Mouse (Mus musculus): ENCODE measurements around the gene Morc3.
"Not testable (repeated sequence)": the region's sequence is repeated elsewhere in the genome, so short reads cannot be mapped to it uniquely, and the experiment has no call there.

Gene Morc3

DNA sequence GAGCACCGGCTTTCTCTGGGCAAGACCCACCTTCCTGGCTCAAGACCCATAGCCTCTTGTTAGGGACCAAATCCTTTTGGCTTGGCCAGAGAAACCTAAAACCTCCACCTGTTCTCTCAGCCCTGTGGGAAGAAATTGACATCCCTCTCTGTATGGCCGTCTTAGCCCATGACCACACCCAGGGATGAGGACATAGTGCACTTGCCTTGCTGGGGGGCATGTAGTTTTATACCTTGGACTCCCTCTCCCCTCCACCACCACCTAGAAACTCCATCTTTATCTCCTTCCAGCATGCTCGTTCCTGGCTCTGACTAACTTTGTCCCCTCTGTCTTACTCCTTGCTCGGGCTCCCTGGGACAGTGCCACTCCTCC, 12.6 kb upstream of the Morc3 start:
- DNase-seq: no peak

DNA sequence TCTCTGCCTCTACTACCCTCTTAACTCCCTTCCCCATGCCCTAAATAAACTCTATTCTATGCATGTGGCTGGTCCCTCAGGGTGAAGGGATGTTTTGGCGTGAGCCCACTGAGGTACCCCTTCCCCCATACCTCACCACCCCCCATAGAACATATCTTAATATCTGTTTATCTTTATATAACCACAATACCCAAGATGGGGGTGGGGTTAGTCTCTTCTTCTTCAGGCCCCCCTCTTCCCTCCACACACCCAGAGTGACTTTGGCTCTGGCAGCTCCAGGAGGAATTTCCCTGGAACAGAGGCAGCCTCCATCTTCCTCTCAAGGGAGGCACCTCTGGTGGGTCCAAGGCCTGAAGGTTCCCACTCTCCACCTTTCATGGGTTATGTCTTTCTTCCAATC, 11.9 kb upstream of the Morc3 start:
- no peak for DNase-seq

DNA sequence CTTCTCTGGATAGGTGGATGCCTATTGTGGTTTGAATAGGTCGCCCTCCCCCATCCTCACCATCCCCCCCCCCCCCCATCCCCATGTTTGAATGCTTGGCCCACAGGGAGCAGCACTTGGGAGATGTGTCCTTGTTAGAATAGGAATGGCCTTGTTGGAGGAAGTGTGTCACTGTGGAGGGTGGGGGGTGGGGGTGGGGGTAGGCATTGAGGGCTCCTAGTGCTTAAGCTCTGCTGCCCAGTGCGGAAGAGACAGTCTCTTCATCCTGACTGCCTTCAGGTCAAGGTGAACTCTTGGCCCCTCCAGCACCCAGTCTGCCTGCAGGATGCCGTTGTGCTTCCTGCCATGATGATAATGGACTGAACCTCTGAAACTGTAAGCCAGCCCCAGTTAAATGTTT, 10.2 kb upstream of the Morc3 start:
- DNase-seq: no peak

DNA sequence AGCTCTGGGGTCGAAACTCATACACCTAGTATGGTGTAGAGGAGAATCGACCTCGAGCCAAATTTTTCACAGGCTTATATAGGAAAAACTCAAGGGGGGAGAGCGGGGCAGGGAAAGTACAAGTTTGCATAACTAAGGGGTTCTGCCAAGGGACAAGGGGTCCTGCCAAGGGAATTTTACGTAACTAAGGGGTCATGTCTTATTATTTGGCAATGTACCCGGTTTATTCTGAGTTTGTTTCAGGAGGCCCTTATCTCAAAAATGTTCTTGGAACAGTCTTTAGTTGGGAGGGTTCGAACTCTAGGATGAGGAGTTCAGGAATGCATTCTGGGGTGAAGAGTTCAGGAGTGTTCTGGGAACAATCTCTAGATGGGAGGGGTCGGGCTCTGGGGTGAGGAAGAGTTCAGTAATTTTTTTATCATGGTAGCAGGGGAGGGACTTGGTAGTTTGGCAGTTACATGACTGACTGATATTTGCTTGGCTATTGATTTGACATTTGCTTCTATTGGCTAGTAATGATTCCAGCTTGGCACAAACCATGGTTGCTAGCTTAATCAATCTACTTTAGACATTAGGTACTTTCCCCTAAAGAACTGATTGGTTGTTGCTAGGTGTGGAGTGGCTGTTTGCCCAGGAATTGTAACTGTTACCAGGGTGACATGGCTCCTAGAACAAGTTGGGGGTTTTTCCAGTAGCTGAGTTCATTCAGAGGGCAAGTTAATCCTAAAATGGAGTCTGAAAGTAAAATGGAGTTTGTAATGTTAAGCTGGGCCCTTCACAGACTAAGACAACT, 9.3 kb upstream of the Morc3 start:
- not testable (repeated sequence) for DNase-seq

DNA sequence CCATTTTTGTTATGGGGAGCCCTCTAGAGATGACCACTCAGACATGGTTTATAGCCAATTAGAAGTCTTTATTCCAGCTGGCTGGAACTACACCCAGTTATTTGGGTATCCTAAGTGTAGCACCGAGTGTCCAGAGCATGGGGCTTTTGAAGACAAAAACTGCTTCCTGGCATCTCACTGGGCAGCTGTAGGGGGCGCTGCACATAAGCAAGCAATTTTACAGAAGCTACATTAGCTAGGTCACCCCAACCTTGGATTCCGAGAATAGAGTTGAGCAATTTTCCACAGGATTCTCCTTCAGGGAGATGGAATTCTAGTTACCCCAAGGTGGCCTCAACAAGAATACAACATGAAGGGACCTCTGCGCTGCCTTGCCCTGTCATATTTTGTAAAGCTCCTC, 7.1 kb upstream of the Morc3 start:
- DNase-seq: no peak

DNA sequence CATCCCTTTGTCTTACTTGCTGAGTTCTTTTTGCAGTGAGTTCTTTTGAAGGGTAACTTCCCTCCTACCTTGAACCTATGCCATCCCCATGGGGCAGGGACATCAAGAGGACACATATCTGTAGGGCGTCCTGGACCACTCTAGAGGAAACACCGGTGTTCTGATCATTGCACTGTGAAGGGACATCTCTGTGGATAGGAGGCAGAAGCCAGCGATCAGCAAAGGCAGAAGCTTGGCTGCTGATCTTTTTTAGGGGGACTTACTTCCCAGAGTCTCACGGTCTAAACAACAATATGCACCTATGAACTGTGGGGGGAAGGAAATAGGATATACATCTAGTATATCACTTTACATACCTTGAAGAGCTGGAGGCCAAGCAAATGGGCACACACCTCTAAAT, 6.5 kb upstream of the Morc3 start:
- no peak for DNase-seq

DNA sequence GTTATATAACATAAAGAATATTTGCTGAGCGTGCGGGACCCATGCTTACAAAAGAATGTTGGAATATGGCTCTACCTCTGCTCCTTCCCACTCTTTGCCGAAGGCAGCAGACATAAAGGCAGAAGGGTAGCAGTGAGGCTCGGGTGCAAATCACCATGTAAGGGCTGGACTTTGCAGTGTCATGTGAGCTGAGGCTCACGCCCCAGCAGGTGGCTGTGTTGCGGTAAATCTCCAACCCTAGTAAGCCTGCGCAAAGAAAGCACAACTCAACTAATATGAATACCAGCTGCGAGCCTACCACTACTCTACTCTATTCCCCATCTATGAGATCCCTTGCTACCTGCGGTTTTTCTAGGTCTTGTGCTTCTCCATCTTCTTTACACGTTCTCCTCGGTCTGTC, 5.9 kb upstream of the Morc3 start:
- no peak for DNase-seq

DNA sequence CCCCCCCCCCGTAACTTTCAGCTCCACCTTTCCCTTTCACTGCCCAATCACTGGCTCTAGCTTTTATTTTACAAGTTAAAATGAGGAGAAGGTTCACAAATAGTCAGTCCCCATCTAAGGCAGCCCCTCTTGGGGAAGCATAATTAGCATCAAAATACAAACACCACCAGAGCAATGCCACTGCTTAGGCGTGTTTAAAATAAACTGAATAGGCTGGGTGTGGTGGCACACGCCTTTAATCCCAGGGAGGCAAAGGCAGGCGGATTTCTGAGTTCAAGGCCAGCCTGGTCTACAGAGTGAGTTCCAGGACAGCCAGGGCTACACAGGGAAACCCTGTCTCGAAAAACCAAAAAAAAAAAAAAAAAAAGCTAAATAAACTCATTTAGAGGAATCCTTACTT, 5.4 kb upstream of the Morc3 start:
- not testable (repeated sequence) for DNase-seq

DNA sequence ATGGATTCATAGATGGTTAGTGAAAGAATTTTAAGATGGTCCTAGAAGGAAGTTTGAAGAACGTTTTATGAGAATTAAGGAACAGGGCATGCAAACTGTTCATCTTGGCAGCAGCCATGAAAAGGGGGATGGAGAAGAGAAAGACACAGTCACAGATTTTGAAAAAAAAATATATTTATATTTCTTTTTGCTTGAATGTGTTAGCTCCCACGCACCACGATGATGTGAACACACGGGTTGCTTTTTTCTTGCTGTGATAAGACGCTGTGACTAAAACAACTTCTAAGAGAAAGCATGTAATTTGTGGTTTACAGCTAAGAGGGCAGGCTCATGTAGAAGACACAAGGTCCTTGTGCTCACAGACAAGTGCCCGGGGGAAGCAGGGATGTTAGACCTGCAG, 5.0 kb upstream of the Morc3 start:
- no peak for DNase-seq

DNA sequence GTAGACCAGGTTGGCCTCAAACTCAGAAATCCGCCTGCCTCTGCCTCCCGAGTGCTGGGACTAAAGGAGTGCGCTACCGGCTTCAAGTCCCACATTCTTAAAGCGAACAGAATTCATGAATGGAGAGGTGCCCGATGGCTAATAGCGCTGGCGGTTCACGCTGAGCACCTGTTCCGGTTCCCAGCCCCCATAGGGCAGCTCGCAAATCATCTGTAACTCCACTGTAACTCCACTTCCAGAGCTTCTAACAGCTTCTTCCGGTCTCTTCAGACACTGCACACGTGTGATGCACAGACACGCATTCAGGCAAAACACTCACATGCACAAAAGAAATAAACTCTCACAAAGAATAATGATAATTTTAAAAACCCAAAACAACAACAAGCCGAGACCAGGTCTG, 2.4 kb upstream of the Morc3 start:
- no peak for DNase-seq

DNA sequence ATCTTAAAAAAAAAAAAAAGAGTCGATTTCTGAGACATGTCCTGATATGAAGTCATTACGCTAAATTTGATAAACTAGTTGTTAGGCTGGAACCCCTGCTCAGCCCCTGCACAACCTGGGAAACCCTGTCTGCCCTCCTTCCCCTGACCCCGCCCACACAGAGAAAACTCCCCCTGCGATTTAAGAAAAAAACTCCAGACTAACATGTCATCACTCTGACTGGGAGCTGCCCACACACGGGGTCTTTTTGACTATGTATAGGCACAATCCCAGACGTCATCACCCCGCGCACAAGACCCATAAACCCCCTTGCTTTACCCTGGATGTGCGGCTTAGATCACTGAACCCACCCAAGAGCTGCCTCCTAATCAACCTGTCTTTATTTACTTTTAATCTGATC, 1.9 kb upstream of the Morc3 start:
- no peak for DNase-seq

DNA sequence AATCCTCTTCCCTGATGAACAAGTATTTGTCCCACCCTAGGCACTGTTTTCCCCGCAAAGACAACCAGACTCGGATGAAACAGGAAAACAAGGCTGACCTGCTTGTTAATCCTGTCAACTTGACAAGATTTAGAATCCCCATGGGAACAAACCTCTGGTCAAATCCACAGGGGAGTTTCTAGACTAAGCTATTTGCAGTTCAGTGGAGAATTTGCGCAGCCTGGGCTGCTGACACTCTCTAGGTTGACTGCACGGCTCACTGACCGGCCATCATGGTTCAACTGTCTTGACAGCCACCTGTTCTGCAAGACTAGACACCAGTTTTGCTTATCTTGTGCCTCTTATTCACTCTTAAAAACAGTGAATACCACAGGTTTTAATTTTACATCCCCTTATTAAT, 1.0 kb upstream of the Morc3 start:
- DNase-seq: peak; percentile 37

DNA sequence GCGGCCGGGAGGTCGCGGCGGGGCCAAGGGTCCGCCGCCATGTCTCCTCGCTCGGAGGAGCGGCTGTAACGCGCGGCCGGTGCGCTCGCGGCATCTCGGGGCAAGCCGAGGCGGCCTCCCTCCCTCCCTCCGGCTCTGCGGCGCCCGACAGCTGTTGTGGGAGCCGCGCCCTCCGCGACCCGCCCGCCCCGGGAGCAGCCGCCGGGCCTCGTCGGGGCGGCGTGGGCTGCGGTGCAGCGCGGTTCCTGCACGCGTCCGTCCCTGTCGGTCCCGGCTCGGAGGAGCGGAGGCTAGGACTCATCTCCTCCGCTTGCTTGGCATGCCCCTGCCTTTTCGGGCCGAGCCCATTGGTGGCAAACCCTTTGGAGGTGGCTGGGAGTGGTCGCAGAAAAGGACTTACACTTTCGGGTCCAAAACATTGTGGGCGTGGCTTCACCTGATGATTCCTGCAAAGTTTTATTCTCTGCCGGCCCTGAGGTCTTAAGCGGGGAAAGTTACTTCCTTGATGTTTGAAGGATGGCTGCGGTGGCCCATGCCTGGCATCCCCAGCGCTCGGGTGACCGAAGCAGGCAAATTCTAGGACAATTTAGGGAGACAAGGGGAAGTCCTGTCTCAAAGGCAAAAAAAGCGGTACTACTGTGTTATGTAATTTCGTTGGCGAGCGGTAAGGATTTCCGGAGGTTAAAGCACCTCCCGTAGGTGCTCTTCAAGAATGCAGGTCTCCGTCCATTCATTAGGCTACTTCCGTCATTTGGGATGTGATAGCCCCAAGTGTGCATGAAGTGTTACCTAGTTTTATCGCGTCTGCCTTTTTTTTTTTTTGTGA, 743 bp downstream of the Morc3 start:
- peak; percentile 63 for DNase-seq

DNA sequence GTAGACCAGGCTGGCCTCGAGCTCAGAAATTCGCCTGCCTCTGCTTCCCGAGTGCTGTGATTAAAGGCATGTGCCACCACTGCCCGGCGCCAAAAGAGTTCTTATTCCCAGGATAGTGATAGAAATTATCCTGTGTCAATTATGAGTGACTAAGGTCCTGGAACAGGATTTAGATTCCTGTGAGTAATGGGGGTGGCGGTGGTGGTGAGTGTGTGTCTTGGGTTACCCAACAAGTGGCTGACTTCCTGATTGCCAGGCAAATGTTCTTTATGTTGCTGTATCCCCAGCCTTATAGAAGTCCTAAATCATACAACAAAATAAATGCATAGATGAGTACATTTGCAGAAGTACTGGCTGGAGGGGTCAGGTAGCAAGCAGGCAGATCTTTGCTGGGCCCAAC, 1.6 kb downstream of the Morc3 start:
- no peak for DNase-seq

DNA sequence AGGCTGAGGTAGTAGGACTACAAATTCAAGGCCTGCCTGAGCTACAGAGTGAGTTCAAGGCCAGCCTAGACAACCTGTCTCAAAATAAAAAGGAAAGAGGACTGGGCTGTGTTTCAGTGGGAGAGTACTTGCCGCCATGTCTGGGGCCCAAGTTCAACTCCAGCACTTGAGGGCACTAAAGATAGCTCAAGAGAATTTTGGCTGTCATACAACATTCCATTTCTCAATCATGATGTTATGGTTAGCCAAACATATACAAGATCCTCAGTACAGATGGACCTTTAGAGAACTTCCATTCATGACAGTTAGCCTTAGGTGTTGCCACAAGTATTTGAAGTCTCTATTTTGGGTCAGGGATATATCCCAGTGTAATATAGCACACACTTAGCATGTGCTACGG, 2.2 kb downstream of the Morc3 start:
- no peak for DNase-seq

DNA sequence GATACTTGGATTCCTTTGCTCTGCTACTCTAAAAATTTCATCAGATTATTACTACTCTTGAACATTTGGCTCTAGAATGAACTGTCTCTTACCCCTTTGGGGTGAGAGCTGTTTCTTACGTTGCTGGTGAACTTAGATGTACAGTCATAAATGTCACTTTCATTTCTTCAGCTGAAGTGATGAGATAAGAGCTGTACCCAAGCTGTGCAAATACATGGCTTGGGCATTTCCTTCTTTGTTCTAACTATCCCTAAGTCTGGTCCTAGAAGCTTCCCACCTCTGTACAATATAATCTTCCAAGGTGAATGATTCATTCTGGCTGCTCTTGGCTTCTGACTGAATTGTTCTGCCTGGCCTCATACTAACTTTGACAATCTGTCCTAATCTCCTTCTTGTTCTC, 7.1 kb downstream of the Morc3 start:
- DNase-seq: no peak

DNA sequence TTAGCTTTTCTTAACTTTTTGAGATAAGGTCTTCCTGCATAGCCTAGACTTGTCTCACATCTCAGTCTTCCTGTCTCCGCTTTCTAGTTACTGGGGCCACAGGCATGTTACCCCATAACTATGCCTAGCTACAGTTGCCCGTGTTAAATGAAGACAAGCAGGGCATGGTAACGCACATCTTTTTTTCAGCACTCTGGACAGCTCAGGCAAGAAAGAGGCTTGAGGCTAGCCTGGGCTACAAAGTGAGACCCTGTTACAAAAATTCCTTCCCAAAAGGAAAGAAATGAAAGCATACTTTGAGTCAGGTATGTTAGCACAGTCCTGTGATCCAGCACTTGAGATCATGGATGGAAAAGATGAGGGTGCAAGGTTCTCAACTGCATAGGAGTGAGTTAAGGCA, 18.6 kb downstream of the Morc3 start:
- DNase-seq: no peak

DNA sequence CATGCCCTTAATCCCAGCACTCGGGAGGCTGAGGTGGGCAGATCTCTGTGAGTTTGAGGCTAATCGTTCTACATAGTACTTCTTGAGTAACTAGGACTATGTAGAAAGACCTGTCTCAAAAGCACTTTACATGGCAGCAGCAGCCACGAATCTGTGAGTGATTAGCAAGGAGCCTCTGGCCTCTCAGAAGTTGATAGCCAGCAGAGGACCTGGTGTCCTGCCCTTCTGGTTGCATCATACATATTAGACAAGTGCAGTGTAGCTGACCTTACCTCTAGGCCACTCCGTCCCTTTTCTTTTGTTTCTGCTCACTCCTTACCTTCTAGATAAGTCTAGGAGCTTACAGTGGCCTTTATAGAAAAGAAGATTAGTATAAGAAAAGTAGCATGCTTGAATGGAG, 28.0 kb downstream of the Morc3 start:
- DNase-seq: no peak

DNA sequence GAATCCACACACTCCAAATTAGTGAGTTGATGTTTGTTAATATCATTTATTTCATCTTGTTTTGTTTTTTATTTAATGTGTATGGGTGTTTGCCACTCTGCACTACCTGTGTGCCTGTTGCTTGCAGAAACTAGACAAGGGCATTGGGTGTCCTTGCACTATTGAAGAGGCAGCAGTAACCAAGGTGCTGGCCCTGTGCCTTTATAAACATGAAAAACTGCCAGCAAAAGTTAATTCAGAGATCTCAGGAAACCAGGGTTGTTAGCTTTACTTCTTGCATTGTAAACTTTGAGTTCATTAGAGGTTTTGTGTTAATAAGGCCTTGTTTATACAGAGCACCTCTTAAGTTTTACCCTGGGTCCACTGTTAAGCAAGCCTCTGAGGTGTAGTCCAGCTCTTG, 28.8 kb downstream of the Morc3 start:
- peak; percentile 55 for DNase-seq

DNA sequence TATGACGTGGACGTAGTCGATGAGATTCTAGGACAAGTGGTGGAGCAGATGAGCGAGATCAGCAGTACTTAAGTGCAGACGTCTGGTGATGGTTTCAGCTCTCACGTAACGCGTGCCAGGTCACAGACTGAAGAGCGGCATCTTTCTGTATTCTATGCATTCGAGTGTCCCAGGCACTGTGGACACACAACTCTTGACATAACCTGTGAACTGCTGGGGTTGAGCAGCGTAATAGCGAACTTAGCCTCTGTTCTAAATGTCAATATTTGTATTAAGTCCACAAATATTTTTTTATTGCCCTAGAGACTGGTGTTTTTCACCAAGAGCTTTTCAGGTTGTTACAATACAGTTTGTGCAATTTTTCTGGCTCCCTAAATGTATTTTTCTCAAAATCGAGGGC, 42.9 kb downstream of the Morc3 start:
- DNase-seq: no peak

DNA sequence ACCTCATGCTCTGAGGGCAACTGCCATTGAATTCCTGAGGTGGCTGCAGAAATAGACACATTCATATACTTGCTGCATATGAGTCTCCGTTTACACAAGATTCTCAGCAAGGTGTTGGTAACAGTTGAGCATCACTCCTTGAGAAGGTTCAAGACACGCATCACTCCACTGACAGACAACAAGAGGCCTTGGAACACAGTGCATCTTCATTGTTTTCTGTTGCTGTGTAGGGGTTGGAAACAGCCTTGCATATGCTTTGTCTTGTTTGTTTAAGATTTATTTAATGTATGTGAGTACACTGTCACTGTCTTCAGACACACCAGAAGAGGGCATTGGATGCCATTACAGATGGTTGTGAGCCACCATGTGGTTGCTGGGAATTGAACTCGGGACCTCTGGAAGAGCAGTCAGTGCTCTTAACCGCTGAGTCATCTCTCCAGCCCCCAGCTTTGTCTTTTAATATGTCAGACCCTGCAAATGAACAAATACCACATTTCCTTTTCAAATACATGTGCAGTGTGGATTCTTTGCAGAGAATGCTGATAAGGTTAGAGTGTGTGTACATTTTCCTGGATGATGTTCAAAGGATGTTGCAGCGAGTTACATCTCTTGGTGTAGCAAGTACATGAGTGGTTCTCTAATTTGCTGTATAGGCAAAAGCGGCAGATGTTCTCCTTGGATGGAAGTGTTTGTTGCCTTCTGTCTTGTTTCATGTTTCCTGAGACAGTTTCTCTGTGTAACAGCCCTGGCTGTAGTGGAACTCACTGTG, 45.9 kb downstream of the Morc3 start:
- DNase-seq: no peak

DNA sequence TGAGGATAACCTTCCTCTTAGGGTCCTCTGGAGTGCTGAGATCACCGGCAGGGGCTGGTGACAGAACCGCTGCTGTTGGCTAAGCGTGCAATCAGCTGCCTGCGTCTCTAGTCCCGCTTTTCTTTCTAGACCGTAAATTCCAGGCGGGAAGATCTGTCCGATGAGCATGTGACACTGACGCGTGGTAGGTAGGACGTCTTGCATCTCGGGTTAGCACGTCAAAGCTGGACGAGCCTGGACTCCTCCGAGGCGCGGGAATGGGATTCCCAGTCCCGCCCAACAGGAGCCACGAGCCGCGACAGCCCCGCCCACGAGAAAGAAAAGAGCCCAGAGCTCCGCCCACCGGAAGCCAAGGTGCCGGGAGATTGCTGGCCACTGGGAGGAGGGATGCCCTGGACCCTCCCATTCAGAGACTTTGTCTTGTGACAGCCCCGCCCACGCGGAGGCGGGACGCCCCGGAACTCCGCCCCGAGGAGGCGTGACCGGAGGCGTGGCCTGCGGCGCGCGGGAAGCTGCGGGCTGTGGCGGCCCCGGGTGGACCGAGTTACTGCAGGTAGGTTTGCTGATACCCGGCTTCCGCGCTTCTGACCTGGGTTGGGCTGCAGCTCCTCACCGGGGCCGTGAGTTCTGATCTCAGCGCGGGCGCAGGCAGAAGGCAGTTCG, 51.6 kb downstream of the Morc3 start, which contains the start of gene Chaf1b:
Chaf1b (plus strand) TSS at position 479 of the 663 bp plus-strand sequence.
- peak; percentile 97 for DNase-seq

DNA sequence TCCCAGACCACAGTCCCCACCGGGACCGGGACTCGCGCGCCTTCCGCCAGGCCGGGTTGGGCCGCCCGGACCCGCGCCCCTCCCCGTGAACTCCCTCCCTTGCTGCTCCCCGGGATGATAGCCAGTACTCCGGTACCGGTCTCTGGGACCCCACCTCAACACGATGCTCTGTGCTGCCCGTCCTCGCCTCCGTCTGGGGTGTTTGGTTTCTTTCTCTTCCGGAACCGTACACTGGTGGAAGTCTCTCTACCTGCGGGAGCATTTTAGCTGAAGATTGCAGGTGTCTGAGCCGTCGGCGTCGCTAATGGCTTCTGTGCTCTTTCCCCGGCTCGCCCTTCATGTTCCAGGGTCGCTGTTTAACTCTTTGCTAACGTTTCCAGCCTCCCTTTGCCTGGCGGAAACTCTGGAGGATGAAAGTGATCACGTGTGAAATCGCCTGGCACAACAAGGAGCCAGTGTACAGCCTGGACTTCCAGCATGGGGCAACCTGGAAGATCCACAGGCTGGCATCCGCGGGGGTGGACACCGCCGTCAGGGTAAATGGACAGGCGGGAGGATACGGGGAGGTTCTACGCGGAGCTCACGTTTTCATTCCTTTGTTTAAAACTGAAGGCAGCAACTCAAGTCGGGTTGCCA, 52.3 kb downstream of the Morc3 start:
- no peak for DNase-seq
